Mouse (Mus musculus) liver, embryonic 16.5 days (tissue): Measurements from ENCODE around the gene Bach2. TPM values are rescaled to one million over a fixed set of nuclear protein-coding genes. Genes with fewer than 3 reads are reported as not detected.

Experiments
- ATAC-seq: fragments of 200-750 bp; cut with Nextera tagmentation; 2 replicates; pipeline ENCODE4 v1.8.0; 2017; ENCODE audit warnings: low read depth, mild to moderate bottlenecking, moderate number of reproducible peaks, moderate library complexity
- H3K27ac ChIP-seq: fragments of 300-500 bp; sonication (generic); 2 replicates; pipeline ENCODE4 v1.5.1; 2014; ENCODE audit warnings: mild to moderate bottlenecking, low read length
- H3K27me3 ChIP-seq: fragments of 300-500 bp; sonication (generic); 2 replicates; pipeline ENCODE4 v1.6.1; 2014; ENCODE audit warnings: low read depth, low read length, mixed read lengths; ENCODE audit not compliant: control insufficient read depth, insufficient read depth
- H3K36me3 ChIP-seq: fragments of 300-500 bp; sonication (generic); 2 replicates; pipeline ENCODE4 v1.6.1; 2014; ENCODE audit warnings: mild to moderate bottlenecking; ENCODE audit not compliant: control insufficient read depth, insufficient read depth
- H3K4me1 ChIP-seq: fragments of 300-500 bp; sonication (generic); 2 replicates; pipeline ENCODE4 v1.6.1; 2014; ENCODE audit warnings: low read depth, low read length, mixed read lengths; ENCODE audit not compliant: control insufficient read depth
- H3K4me2 ChIP-seq: fragments of 300-500 bp; sonication (generic); 2 replicates; pipeline ENCODE4 v1.6.1; 2014; ENCODE audit warnings: low read depth, low read length, mixed read lengths
- H3K4me3 ChIP-seq: fragments of 300-500 bp; sonication (generic); 2 replicates; pipeline ENCODE4 v1.5.1; 2014; ENCODE audit warnings: low read depth, mild to moderate bottlenecking, low read length
- H3K9ac ChIP-seq: fragments of 300-500 bp; sonication (generic); 2 replicates; pipeline ENCODE4 v1.6.1; 2014; ENCODE audit warnings: low read depth, low read length
- H3K9me3 ChIP-seq: fragments of 300-500 bp; sonication (generic); replicated peaks from 2 replicates; pipeline ENCODE4 v1.6.1; 2016; ENCODE audit warnings: low read length; ENCODE audit not compliant: control insufficient read depth
- WGBS: fragments of 180-500 bp; shearing (Covaris S2); extraction: QIAGEN DNeasy Blood & Tissue Kit; methylation state at CpG from one replicate; pipeline ENCODE4 v1.1.7; 2014; ENCODE audit not compliant: insufficient replicate concordance; 5-methylcytosine and 5-hydroxymethylcytosine counted together
- polyA plus RNA-seq: library from polyadenylated mRNA; unstranded; fragments of >200 nt; fragmentation: Nextera tagmentation; extraction: Ambion mirVana; gene quantifications from 2 replicates; pipeline ENCODE4 v1.2.1, GENCODE M21; 2015

The Bach2 gene
- polyA plus RNA-seq, 1 experiment from 2014 or later: 1.5 TPM

GRCm38 (mm10) chr4:32502181-32502580 is 263.6 kb downstream of the Bach2 start:
- no peaks in the 10 kb centered on the region for H3K36me3 ChIP-seq
- no peak overlapping the region for H3K4me3 ChIP-seq
- H3K27me3 ChIP-seq: no peaks in the 10 kb centered on the region
- no peaks in the 10 kb centered on the region for H3K9me3 ChIP-seq
- H3K4me1 ChIP-seq: no peaks in the 10 kb centered on the region
- no peak overlapping the region for H3K9ac ChIP-seq
- H3K4me2 ChIP-seq: no peak overlapping the region
- H3K27ac ChIP-seq: no peak overlapping the region
- 66% methylated on average over 4 of the region's 4 CpGs for WGBS
- no peak for ATAC-seq

DNA sequence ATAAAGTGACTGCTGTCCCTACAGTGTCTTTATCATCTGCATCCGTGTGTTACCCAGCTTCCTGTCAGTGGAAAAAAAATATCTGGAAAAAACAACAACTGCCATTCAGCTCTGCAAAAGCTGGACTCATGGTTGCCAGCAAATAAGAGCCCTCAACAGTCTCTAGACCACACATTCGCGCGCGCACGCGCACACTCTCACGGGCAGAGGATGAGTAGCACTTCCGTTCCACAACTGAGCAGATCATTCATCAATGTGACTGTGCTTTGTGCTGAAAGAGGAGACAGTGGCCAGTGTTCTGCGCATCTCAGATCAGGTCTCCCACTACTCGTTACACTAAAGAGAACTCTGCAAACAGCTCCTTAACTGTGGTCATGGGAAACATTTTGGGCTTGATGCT is 265.6 kb downstream of the Bach2 start:
- H3K27ac ChIP-seq: no peak overlapping the region
- no peak overlapping the region for H3K9ac ChIP-seq
- H3K4me3 ChIP-seq: no peak overlapping the region
- H3K36me3 ChIP-seq: no peaks in the 10 kb centered on the region
- no peaks in the 10 kb centered on the region for H3K4me1 ChIP-seq
- H3K4me2 ChIP-seq: no peak overlapping the region
- ATAC-seq: no peak
- no peaks in the 10 kb centered on the region for H3K27me3 ChIP-seq
- 39% methylated on average over 11 of the region's 11 CpGs for WGBS
- no peaks in the 10 kb centered on the region for H3K9me3 ChIP-seq

DNA sequence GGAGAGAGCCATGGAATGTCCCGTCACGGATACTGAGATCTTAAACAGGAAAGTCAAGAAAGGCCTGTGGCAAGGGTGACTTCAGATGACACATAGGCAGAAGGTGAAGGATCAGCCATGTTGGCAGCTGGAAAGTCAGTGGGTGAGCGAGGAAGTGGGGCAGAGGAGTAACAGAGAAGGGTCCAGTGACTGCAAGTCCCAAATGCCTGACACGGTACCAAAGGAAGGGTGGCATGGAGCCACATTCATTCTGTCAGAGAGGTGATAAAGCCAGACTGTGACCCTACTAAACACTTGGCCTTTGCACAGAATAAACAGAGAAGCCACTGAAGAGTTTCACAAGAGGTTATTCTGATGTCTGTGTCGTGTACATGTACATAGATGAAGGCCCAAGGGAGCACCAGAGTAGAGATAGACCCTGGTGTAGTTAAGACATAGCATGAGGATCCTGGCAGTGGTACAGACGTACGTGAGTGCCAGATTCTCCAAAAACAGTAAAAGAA is 267.8 kb downstream of the Bach2 start:
- Histone ChIP-seq H3K36me3 (no peaks in the 10 kb centered on the region), H3K4me3 (no peak overlapping the region), H3K9me3 (no peaks in the 10 kb centered on the region), H3K4me2 (no peak overlapping the region), H3K4me1 (no peaks in the 10 kb centered on the region), H3K9ac (no peak overlapping the region), H3K27me3 (no peaks in the 10 kb centered on the region), H3K27ac (no peak overlapping the region)
- 64% methylated on average over 7 of the region's 7 CpGs for WGBS
- ATAC-seq: no peak

DNA sequence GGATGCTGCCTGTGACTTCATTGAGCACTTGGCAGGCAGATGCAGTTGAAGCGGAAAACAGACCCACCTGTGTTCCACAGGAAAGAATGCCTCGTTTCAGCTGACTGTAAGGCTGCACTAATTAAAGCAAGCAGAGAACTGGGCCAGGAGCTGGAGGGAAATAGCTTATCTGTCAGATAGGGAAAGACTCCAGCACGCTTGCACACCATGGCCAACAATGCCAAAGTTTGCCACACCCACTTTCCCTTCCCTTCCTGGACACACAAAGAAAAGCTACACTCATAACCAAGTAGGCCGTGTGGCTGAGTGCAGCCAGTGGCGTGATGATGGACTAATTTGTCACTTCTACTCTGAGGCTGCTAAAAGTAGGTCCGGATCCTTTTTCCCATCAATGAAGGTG is 268.4 kb downstream of the Bach2 start:
- H3K4me3 ChIP-seq: no peak overlapping the region
- H3K4me1 ChIP-seq: no peaks in the 10 kb centered on the region
- H3K36me3 ChIP-seq: no peaks in the 10 kb centered on the region
- H3K27me3 ChIP-seq: no peaks in the 10 kb centered on the region
- ATAC-seq: no peak
- WGBS: 54% methylated on average over 6 of the region's 6 CpGs
- no peak overlapping the region for H3K4me2 ChIP-seq
- no peak overlapping the region for H3K9ac ChIP-seq
- H3K27ac ChIP-seq: no peak overlapping the region
- no peaks in the 10 kb centered on the region for H3K9me3 ChIP-seq

DNA sequence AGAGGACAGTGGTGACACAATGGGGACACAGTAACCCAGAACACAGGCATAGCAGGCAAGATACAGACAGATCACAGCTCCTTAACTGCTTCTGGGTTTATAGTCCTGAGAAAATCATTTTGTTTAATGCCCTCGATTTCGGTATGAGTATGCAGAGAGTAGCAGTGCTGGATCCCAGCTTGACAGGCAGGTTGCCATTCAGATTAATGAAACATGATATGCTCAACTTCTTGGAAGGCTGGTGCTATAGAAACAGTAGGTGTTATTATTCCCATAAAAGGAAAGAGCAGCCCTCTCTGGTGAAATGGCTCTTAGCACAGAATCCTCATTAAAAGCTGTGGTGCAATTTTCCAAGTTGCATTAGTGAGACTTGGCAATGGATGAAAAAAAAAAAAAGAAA is 270.0 kb downstream of the Bach2 start:
- no peak for ATAC-seq
- no peaks in the 10 kb centered on the region for H3K9me3 ChIP-seq
- no peaks in the 10 kb centered on the region for H3K27me3 ChIP-seq
- H3K36me3 ChIP-seq: no peaks in the 10 kb centered on the region
- H3K4me1 ChIP-seq: no peaks in the 10 kb centered on the region
- H3K27ac ChIP-seq: no peak overlapping the region
- H3K9ac ChIP-seq: no peak overlapping the region
- H3K4me2 ChIP-seq: no peak overlapping the region
- H3K4me3 ChIP-seq: no peak overlapping the region
- WGBS: 53% methylated on average over 2 of the region's 2 CpGs

- WGBS: 67% methylated on average over 8 of the region's 8 CpGs
- no peak overlapping the region for H3K4me2 ChIP-seq
- H3K4me1 ChIP-seq: no peaks in the 10 kb centered on the region
- H3K9ac ChIP-seq: no peak overlapping the region
- H3K27me3 ChIP-seq: no peaks in the 10 kb centered on the region
- no peak for ATAC-seq
- no peak overlapping the region for H3K27ac ChIP-seq
- no peak overlapping the region for H3K4me3 ChIP-seq
- H3K36me3 ChIP-seq: no peaks in the 10 kb centered on the region
- no peaks in the 10 kb centered on the region for H3K9me3 ChIP-seq
These were observed 270.4 kb downstream of the Bach2 start for GRCm38 (mm10) chr4:32508996-32509395.

- H3K4me1 ChIP-seq: no peaks in the 10 kb centered on the region
- H3K9me3 ChIP-seq: no peaks in the 10 kb centered on the region
- H3K4me2 ChIP-seq: no peak overlapping the region
- H3K4me3 ChIP-seq: no peak overlapping the region
- no peak overlapping the region for H3K9ac ChIP-seq
- WGBS: 65% methylated on average over 9 of the region's 9 CpGs
- H3K36me3 ChIP-seq: no peaks in the 10 kb centered on the region
- no peak for ATAC-seq
- no peaks in the 10 kb centered on the region for H3K27me3 ChIP-seq
- no peak overlapping the region for H3K27ac ChIP-seq
These were observed 271.4 kb downstream of the Bach2 start for GRCm38 (mm10) chr4:32509832-32510612.

GRCm38 (mm10) chr4:32510940-32511339 is 272.3 kb downstream of the Bach2 start:
- no peaks in the 10 kb centered on the region for H3K36me3 ChIP-seq
- no peak overlapping the region for H3K9ac ChIP-seq
- ATAC-seq: no peak
- H3K4me2 ChIP-seq: no peak overlapping the region
- H3K27ac ChIP-seq: no peak overlapping the region
- H3K9me3 ChIP-seq: no peaks in the 10 kb centered on the region
- no peaks in the 10 kb centered on the region for H3K27me3 ChIP-seq
- 56% methylated on average over 7 of the region's 7 CpGs for WGBS
- no peaks in the 10 kb centered on the region for H3K4me1 ChIP-seq
- no peak overlapping the region for H3K4me3 ChIP-seq

DNA sequence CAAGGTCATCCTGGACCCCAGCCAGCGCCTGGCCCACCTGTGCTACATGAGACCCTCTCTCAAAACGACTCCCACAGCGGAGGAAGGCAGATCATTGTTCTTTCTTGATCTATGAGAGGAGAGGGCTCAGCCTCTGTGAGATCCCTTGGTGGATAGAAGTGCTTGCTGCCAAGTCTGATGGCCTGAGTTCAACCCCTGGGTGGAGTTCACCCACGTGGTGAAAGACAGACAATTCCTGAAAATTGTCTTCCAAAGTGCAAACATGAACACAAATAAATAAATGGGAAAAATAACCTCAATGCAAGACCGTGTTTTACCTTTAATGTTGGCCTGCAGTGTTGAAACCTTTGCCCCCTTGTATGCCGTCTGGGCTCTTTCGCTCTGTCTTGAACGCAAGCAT is 277.5 kb downstream of the Bach2 start:
- WGBS: 71% methylated on average over 8 of the region's 8 CpGs

More for the DNA sequence above, 277.5 kb downstream of the Bach2 start:
- no peaks in the 10 kb centered on the region; the same call in 1 of the 2 replicates for H3K4me1 ChIP-seq
- no peak overlapping the region for H3K4me2 ChIP-seq
- H3K9ac ChIP-seq: no peak overlapping the region
- H3K9me3 ChIP-seq: no peaks in the 10 kb centered on the region
- no peak for ATAC-seq
- no peaks in the 10 kb centered on the region for H3K27me3 ChIP-seq
- no peak overlapping the region for H3K4me3 ChIP-seq
- H3K27ac ChIP-seq: no peak overlapping the region
- no peaks in the 10 kb centered on the region for H3K36me3 ChIP-seq
